Mouse (Mus musculus) NIH3T3 (cell line): ENCODE measurements around the gene Phpt1.

Experiments
- DNase-seq: peaks from one replicate; pipeline ENCODE4 v3.0.0-alpha.2; 2012; ENCODE audit warnings: low read depth

Gene Phpt1

GRCm38 (mm10) chr2:25582466-25583119 is 7.6 kb upstream of the Phpt1 start:
- no peak for DNase-seq

DNA sequence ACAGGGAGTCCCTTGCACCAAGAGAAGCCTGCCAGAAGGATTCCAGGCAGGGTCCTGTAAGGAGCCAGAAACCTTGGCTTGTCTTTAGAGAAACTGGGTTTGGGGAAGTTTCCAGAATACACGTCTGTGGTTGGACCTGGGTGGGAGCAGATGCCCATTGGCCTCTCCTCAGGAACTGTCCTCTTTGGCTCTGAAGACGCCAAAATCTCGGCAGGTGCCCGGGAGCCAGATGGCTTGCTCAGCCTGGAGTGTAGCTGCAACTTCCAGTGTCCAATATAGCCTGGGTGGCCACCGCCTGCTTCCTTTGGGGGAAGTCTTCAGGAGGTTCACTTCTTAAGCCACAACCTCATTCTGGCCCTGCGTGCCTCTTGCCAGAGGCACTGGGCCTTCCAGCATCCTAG is 6.9 kb upstream of the Phpt1 start:
- peak; percentile 13 for DNase-seq

DNA sequence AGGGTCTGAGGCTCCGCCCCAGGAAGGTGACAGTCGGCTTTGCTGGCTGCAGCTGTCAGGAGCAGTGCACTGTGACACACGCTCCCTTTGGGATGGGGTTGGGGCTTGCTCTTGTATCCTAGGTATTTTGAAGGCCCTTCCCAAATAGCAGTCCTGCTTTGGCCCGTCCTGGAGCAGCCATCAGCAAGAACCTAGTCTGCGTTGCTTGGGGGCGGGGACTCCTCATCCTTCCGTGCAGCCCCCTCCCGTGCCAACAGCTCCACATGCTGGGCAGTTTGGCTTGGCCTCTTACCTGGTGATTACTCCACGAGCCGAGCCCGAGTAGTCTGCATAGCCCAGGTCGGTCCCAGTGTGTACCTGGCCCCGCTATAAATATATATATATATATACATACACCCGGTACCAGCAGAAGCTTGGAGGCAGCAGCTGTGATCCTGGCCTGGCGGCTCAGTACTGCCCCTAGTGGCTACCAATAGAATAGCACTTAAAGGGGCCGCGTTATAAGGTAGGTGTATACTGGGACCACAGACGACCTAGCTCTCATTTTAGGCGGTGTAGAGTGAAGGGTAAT is 6.4 kb upstream of the Phpt1 start, which contains the start of gene Ajm1:
TSS of gene Ajm1 (minus strand) at position 464 of the 571 bp plus-strand sequence.
- peak; percentile 85 for DNase-seq

GRCm38 (mm10) chr2:25580621-25581101 is 5.6 kb upstream of the Phpt1 start:
- peak; percentile 44 for DNase-seq

- peak; percentile 55 for DNase-seq
Measured at GRCm38 (mm10) chr2:25579737-25580460, 4.9 kb upstream of the Phpt1 start.

DNA sequence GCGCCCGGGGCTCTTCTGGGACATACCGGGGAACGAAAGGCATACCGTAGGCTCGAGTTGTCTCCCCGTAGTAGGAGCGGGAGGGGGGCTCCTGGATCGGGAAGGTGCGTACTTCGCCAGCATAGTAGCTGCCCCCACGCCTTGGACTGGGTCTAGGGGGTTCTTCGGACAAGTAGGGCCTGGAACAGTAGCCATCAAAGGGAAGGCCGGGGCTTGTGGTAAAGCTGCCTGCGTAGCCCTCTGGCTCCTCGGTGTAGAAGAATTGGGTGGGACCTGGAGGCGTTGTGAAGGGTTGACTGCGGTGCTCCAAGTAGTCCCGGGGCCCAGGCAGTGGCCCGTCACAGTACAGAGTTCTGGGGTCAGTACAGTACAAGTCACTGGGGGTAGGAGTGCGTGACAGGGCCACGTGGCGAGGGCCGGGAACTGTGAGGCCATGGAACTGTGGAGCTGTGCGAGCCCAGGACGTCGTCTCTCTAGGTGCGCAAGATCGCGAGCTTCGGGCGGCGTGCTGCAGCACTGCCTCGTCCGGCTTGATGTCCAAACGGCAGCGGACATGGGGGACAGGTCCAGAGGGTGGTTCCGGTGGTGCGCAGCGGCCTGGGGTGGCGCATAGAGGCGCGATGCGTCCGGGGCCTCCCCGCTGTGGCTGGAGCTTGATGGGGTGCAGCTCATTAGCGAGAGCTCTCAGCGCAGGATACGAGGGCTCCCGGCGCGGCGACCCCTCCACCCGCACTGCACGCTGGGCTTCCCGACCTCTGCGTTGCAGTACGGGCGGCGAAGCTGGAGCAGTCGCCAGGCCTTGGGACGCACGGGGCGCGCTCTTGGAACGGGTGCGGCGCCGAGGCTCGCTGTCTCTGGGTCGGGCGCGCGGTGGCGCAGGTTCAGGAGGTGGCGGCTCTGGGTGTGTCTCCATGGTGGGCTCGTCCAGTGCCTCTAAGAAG is 4.0 kb upstream of the Phpt1 start:
- DNase-seq = no peak

DNA sequence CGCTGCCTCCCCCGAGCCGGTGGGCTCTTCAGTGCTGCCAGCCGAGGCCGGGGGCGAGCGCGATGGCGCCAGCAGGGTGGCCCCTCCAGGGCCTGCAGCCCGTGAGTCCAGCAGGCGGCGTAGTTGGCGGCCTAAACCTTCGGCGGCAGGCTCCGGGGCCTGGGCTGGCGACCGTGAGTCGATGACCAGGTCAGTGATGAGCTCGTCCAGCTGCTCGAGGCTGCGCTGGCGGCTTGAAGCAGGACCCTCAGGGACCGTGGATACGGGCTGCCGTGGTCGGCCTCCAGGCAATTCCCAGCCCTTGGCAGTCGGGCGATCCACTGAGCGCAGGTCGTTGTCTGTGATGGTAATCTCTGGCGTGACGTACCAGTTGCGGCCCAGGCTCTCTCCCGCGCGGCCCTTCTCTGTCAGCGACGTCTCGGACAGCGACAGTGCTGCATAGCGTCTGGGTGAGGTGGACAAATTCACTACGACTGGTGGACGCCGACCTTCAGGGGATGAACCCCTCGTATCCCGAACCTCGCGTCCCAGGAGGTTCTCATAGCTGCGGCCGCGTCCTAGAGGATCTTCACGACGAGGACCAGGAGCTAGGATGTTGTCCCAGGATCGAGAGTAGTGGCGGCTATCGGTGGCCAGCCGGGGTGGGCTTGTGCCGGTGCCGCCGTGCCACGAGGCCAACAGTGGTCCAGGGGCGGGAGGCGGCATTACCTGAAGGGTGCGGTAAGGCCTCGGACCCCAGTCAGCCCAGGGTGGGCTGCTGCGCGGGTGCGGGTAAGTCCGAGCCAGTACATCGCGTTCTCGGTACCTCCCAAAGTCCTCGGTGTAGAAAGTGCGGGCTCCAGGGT is 3.1 kb upstream of the Phpt1 start:
- no peak for DNase-seq

GRCm38 (mm10) chr2:25576965-25577891 is 2.2 kb upstream of the Phpt1 start:
- DNase-seq = no peak

GRCm38 (mm10) chr2:25576028-25576850 is 1.2 kb upstream of the Phpt1 start:
- no peak for DNase-seq

DNA sequence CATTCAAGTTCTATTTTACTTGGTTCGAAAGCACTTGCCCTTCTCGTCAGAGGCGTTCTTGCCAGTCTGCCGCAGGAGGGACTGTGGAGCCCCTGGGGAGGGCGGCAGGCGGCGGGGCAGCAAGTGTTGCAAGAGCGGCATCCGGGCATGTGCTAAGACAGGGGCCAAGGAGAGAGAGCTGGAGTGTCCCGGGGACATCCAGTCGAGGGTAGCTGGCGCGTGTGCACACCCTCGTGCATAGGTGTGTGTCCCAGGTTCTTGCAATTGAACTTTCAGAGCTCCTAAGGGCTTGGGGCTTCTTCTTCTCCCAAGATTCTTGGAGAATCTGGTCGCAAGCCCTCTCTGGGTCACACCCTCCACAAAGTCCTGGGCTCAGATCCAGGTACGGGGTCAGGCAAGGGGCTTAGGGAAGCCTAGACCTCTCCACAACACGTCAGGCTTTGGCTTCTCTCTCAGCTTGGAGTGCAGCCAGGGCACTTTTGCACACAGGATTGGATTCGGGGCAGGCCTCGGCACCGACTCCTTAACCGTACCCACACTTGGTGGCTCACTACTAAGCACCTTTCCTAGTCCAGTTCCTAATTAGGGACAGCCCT is 506 bp upstream of the Phpt1 start:
- DNase-seq = peak; percentile 79

DNA sequence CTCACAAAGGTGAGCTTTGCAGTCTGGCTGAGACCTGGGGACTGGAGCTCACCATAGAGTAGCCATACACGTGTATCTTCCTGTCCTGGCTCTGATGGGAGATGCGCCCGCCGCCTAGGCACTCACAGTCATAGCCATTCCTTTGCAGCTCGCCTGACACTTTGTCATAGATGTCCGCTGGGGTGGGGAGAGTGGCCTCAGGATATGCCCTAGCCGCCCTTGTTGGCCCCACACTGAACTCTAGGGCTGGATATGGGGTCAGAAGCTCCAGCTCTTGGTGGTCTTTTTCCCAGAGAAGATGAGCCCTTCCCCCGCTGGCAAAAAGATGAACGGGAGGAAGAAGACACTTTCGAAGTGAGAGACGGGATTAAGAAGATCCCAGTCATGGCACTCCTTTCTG is 888 bp downstream of the Phpt1 start:
- peak; percentile 8 for DNase-seq

- no peak for DNase-seq
Measured at GRCm38 (mm10) chr2:25573068-25573467, 2.0 kb downstream of the Phpt1 start.

DNA sequence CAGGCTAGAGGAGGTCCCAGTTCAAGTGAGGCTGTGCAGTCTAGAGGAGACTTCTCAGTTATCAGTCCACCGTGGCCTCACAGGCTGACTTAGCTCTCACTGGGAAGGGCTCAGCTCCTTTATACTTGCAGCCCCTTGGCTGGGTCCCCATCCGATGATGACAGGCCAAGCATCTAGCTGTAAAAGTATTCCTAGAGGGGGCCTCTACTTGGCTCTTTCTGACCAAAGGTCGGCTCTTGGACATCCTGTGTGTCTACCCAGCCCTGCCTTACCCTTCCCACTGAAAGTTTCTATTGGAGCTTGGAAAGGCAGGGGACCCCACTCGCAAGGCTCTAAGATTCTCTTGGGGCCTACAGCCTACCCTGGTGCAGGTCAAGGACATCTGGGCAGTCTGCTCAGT is 3.8 kb downstream of the Phpt1 start:
- no peak for DNase-seq

DNA sequence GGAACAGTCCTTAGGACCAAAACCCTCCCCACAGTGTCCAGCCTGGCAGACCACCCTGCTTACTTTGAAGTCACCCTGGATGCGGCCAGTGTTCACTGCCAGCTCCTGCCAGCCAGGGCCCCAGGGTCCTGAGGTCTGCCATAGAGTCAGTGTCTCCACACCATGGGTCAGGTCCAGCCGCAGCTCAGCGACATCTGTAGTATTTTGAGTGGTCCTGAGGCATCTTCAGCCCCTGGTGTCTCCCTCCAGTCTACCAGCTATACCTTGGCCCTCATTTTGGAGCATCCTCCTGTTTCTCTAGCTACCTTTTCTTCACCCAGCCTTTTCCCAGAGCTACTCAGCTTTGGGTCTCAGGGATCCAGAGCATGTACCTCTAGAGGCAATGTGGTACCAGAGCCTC is 5.7 kb downstream of the Phpt1 start:
- DNase-seq = no peak

- no peak for DNase-seq
Measured at GRCm38 (mm10) chr2:25568473-25569019, 6.5 kb downstream of the Phpt1 start.

DNA sequence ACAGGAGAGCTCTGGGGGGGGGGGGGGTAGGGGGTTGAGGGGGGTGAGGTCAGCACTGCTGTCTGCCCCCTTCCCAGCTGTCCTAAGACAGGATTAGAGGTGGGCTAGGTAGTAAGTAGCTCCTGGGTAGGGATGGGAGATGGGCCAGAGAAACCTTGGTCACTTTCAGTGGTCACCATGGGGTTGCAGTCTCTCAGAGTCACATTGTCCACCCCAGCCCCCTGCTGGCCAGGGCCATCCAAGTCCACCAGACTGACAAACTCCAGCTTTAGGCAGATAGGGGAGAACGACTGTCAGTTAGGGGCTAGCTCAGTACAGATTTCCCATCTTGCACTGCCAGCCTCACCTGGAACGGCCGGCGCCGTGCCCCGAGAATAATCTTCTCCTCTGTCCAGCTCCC is 8.5 kb downstream of the Phpt1 start:
- peak; percentile 14 for DNase-seq

GRCm38 (mm10) chr2:25565741-25566140 is 9.3 kb downstream of the Phpt1 start:
- DNase-seq = no peak

GRCm38 (mm10) chr2:25561946-25562345 is 13.1 kb downstream of the Phpt1 start:
- no peak for DNase-seq
